1 mouse cellular context compared by ENCODE assay signal in the genomic region with DNA sequence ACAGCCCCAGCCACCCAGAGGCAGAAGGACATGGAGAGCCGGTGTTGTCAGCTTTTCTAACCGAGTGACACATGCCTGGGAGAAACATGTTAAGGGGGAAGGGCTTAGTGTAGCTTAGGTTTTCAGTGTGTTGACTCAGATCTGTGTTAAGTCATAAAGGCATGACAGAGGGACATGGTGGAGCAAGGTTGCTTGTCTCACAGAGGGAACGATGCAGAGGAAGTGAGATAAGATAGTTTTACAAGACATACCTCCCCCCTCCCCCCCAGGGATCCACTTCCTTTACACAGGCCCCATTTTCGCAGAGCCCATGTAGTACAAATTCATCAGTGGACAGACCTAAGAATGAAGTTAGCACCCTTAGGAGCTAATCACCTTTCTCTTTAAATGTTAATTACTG.
TF ChIP-seq lines count a peak whose summit lies in the region.

No protein-coding gene starts in this region.

TF ChIP-seq in CH12.LX, 34 proteins besides CTCF, POLR2A, EP300 and RAD21 (continued from another document):
- no peak for TF ChIP-seq JUND (conservative IDR thresholded peaks at IDR 0.05; ENCODE audit: low read depth, low read length)
- TF ChIP-seq MAX (IDR thresholded peaks at IDR 0.05; ENCODE audit: low read length): peak; percentile 67
- peak; percentile 69 for TF ChIP-seq IRF4 (IDR thresholded peaks at IDR 0.05; ENCODE audit: low read depth, low read length)
- TF ChIP-seq NRF1 (IDR thresholded peaks at IDR 0.05; ENCODE audit: low read depth, low read length): no peak
- no peak for TF ChIP-seq UBTF (IDR thresholded peaks at IDR 0.05; ENCODE audit: low read depth, low read length)
- no peak for TF ChIP-seq GABPA (IDR thresholded peaks at IDR 0.05; ENCODE audit: insufficient replicate concordance, low read depth, low read length)
- TF ChIP-seq E2F4 (IDR thresholded peaks at IDR 0.05; ENCODE audit: insufficient replicate concordance, low read depth, low read length): no peak
- TF ChIP-seq MXI1 (IDR thresholded peaks at IDR 0.05; ENCODE audit: low read depth, low read length): peak; percentile 47; the same call in 1 of the 2 replicates
- TF ChIP-seq MEF2A (IDR thresholded peaks at IDR 0.05; ENCODE audit: borderline replicate concordance, low read depth, low read length): no peak
- TF ChIP-seq MYC (IDR thresholded peaks at IDR 0.05; ENCODE audit: low read depth, low read length): peak; percentile 64
- TF ChIP-seq ZC3H11A (IDR thresholded peaks at IDR 0.05; ENCODE audit: low read depth, low read length): no peak
- no peak for TF ChIP-seq POLR2AphosphoS2 (IDR thresholded peaks at IDR 0.05; ENCODE audit: low read depth, low read length)
- TF ChIP-seq ZKSCAN1 (IDR thresholded peaks at IDR 0.05; ENCODE audit: borderline replicate concordance, low read depth, low read length): no peak
- TF ChIP-seq TCF12 (IDR thresholded peaks at IDR 0.05; ENCODE audit: low read depth, low read length): 0 out of 2 replicates have a peak, but pooled peaks have one; percentile 20
- TF ChIP-seq NELFE (IDR thresholded peaks at IDR 0.05; ENCODE audit: low read depth, low read length): no peak
- TF ChIP-seq JUN (IDR thresholded peaks at IDR 0.05; ENCODE audit: insufficient read depth, low read depth, low read length): 0 out of 2 replicates have a peak, but pooled peaks have one; percentile 13
- peak; percentile 48; the same call in 1 of the 2 replicates for TF ChIP-seq ETS1 (conservative IDR thresholded peaks at IDR 0.05; ENCODE audit: low read depth, low read length)
- TF ChIP-seq ELF1 (IDR thresholded peaks at IDR 0.05; ENCODE audit: low read depth, low read length): peak; percentile 48; the same call in 1 of the 2 replicates
- TF ChIP-seq BHLHE40 (IDR thresholded peaks at IDR 0.05; ENCODE audit: low read depth, low read length): peak; percentile 50
- no peak for TF ChIP-seq RCOR1 (conservative IDR thresholded peaks at IDR 0.05; ENCODE audit: low read depth, low read length)
- TF ChIP-seq HCFC1 (IDR thresholded peaks at IDR 0.05; ENCODE audit: low read depth, low read length): peak; percentile 51
- no peak for TF ChIP-seq MAFK (IDR thresholded peaks at IDR 0.05; ENCODE audit: insufficient replicate concordance, low read length)
